Mouse (Mus musculus) liver, embryonic 12.5 days (tissue): Measurements from ENCODE around the gene Gm9936. TPM values are rescaled to one million over a fixed set of nuclear protein-coding genes. Genes with fewer than 3 reads are reported as not detected.

Experiments used
- ATAC-seq: fragments of 200-750 bp; cut with Nextera tagmentation; 2 replicates; pipeline ENCODE4 v1.8.0; 2017; ENCODE audit warnings: moderate number of reproducible peaks, mild to moderate bottlenecking, moderate library complexity
- H3K27ac ChIP-seq: fragments of 300-500 bp; sonication (generic); 2 replicates; pipeline ENCODE4 v1.5.1; 2016; ENCODE audit warnings: mild to moderate bottlenecking
- H3K27me3 ChIP-seq: fragments of 300-500 bp; sonication (generic); replicated peaks from 2 replicates; pipeline ENCODE4 v1.6.1; 2016; ENCODE audit warnings: mild to moderate bottlenecking, moderate library complexity
- H3K36me3 ChIP-seq: fragments of 300-500 bp; sonication (generic); 2 replicates; pipeline ENCODE4 v1.6.1; 2016; ENCODE audit warnings: mild to moderate bottlenecking, moderate library complexity
- H3K4me1 ChIP-seq: fragments of 300-500 bp; sonication (generic); 2 replicates; pipeline ENCODE4 v1.6.1; 2016
- H3K4me2 ChIP-seq: fragments of 300-500 bp; sonication (generic); 2 replicates; pipeline ENCODE4 v1.6.1; 2016; ENCODE audit warnings: mild to moderate bottlenecking, moderate library complexity
- H3K4me3 ChIP-seq: fragments of 300-500 bp; sonication (generic); 2 replicates; pipeline ENCODE4 v1.5.1; 2016; ENCODE audit warnings: mild to moderate bottlenecking, moderate library complexity
- H3K9ac ChIP-seq: fragments of 300-500 bp; sonication (generic); 2 replicates; pipeline ENCODE4 v1.6.1; 2016; ENCODE audit warnings: mild to moderate bottlenecking, moderate library complexity
- H3K9me3 ChIP-seq: fragments of 300-500 bp; sonication (generic); replicated peaks from 2 replicates; pipeline ENCODE4 v1.6.1; 2016; ENCODE audit warnings: mild to moderate bottlenecking, moderate library complexity
- WGBS: fragments of 180-500 bp; shearing (Covaris S2); methylation state at CpG from one replicate; pipeline ENCODE4 v1.1.7; 2016; ENCODE audit not compliant: insufficient replicate concordance; 5-methylcytosine and 5-hydroxymethylcytosine counted together
- polyA plus RNA-seq: library from polyadenylated mRNA; unstranded; fragments of >200 nt; fragmentation: Nextera tagmentation; extraction: Ambion mirVana; gene quantifications from 2 replicates; pipeline ENCODE4 v1.2.1, GENCODE M21; 2016

The Gm9936 gene
- polyA plus RNA-seq, 1 experiment from 2014 or later, result not detected

DNA sequence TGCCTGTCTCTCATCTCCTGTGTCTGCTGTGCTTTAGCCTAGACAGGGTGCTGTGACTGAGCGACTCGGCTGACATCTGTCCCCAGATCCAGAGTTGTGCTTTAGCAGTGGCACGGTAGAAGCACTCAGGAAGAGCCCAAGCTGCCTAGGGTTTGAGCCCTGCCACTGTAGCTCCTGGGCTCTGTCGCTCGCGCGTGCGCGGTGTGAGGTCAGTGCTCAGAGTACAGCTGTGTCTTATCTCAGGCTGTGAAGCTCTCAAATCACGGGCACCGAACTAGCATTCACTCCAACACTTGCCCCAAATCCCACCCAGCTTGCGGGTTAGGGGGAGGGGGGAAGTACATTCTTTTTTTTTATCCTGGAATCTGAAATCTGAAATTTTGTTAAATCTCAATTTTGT, 21.6 kb downstream of the Gm9936 start:
- WGBS, result 45% methylated on average over 12 of the region's 12 CpGs
- Histone ChIP-seq H3K27ac (no peak overlapping the region), H3K4me1 (no peaks in the 10 kb centered on the region), H3K4me3 (no peak overlapping the region), H3K27me3 (peaks cover 21% of the 10 kb centered on the region; the same call in 1 of the 2 replicates), H3K9ac (no peak overlapping the region), H3K9me3 (no peaks in the 10 kb centered on the region), H3K36me3 (no peaks in the 10 kb centered on the region), H3K4me2 (no peak overlapping the region)
- no peak for ATAC-seq

DNA sequence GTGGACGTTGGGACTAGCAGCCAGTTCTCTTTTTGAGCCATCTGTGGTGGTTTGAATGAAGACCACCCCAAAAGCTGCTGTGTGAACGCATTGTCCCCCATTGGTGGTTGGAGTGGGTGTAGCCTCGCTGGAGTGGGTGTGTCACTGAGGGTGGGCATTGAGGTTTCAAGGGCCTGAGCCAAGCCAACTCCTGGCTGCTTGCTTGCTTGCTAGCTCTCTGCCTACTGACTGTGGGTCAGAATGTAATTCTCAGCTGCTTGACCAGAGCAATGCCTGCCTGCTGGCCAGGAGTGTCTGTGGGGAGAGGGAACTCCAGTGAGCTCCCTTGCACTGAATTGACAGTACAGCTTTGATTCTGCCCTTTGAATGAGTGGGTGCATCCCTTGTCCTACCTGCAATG, 28.7 kb downstream of the Gm9936 start:
- H3K4me3 ChIP-seq, result no peak overlapping the region
- H3K9ac ChIP-seq, result no peak overlapping the region
- H3K36me3 ChIP-seq, result no peaks in the 10 kb centered on the region
- H3K4me2 ChIP-seq, result no peak overlapping the region
- H3K9me3 ChIP-seq, result no peaks in the 10 kb centered on the region
- WGBS, result 58% methylated on average over 3 of the region's 3 CpGs
- H3K27me3 ChIP-seq, result 0 out of 2 replicates have a peak, but pooled peaks cover 4% of the 10 kb centered on the region
- no peak overlapping the region for H3K27ac ChIP-seq
- H3K4me1 ChIP-seq, result peaks cover 13% of the 10 kb centered on the region
- ATAC-seq, result no peak

DNA sequence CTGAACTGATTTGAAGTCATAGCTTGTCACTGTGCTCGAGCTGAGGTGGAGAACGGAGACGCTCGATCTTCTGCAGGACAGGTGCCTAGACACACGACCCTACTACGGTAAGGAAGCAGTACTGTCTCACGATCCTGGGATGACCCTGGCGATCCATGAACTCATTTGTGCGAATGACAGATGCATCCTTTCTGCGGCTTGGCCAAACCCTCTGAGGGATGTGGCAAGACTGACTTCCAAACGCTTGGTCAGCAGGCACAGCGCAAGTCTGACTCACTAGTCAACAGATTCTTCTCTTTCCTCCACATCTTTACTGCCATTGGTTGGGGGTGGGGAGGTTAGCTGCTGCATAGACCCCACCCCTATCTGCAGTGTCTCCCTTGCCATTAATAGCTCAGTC, 31.1 kb downstream of the Gm9936 start:
- peaks cover under 1% of the 10 kb centered on the region; the same call in 1 of the 2 replicates for H3K36me3 ChIP-seq
- no peak for ATAC-seq
- peaks cover 26% of the 10 kb centered on the region for H3K4me1 ChIP-seq
- no peak overlapping the region for H3K4me3 ChIP-seq
- no peaks in the 10 kb centered on the region for H3K9me3 ChIP-seq
- 0 out of 2 replicates have a peak, but pooled peaks cover 4% of the 10 kb centered on the region for H3K27me3 ChIP-seq
- no peak overlapping the region for H3K9ac ChIP-seq
- H3K4me2 ChIP-seq, result no peak overlapping the region
- H3K27ac ChIP-seq, result no peak overlapping the region
- WGBS, result 61% methylated on average over 12 of the region's 12 CpGs

DNA sequence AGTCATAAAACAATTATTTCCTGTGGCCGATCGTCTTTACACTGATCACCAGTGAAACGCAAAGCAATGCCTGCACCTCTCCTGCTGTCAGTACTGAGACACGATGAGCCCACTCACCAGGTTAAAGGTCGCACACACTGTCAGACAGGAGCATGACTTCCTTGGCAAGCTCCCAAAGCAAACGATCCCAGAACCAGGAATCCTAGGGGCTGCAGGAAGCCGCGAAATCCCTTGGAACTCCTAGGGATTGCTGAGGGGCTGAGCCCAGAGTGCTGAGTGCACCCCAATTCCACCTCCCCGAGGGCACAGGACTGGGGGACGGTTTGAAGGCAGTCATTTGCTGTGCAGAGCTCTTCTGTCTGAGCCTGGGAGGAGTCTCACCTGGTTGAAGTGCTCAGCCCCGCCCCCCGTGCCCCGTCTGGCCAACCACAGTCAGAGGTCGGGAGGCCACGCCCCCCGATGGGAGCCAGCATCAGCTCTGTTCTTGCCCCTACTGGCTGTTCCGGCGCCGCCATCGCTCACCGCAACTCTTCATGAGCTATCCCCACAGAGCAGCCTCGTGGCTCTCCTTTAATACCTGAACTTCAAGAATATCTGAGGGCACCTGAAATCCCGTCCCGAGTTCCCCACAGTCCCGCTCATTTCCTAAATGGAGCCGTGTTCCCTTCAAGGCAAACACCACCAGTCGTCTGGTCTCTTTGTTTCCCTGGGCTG, 32.3 kb downstream of the Gm9936 start:
- Histone ChIP-seq H3K4me3 (peak overlapping the region; percentile 55), H3K4me2 (peak overlapping the region; percentile 77), H3K27me3 (0 out of 2 replicates have a peak, but pooled peaks cover 4% of the 10 kb centered on the region), H3K9ac (peak overlapping the region; percentile 63), H3K9me3 (peaks cover 11% of the 10 kb centered on the region; the same call in 1 of the 2 replicates), H3K27ac (peak overlapping the region; percentile 36; the same call in 1 of the 2 replicates), H3K4me1 (peaks cover 26% of the 10 kb centered on the region), H3K36me3 (peaks cover 13% of the 10 kb centered on the region)
- ATAC-seq, result peak; percentile 91
- 9% methylated on average over 26 of the region's 27 CpGs for WGBS

DNA sequence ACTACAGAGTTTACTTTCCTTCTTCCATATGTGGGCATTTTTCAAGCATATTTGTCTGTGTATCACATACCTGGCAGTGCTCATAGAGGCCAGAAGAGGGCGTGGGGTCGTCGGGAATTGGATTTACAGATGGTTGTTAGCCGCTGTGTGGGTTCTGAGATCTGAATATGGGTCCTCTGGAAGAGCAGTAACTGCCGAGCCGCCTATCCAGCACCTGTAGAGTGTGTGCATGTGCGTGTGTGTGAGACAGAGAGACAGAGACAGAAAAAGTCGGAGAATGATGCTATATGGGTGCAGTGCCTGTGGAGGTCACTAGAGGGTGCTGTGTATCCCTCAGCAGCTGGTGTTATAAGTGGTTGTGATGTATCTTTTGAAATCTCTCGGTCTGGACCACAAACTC, 34.3 kb downstream of the Gm9936 start:
- 0 out of 2 replicates have a peak overlapping the region, but pooled peaks have one; percentile 36 for H3K27ac ChIP-seq
- H3K4me1 ChIP-seq, result peaks cover 26% of the 10 kb centered on the region
- peak overlapping the region; percentile 93 for H3K4me2 ChIP-seq
- H3K9me3 ChIP-seq, result peaks cover 11% of the 10 kb centered on the region; the same call in 1 of the 2 replicates
- 0 out of 2 replicates have a peak, but pooled peaks cover 4% of the 10 kb centered on the region for H3K27me3 ChIP-seq
- H3K4me3 ChIP-seq, result peak overlapping the region; percentile 84
- WGBS, result 9% methylated on average over 9 of the region's 9 CpGs
- ATAC-seq, result no peak
- peak overlapping the region; percentile 7; the same call in 1 of the 2 replicates for H3K9ac ChIP-seq
- peaks cover 17% of the 10 kb centered on the region for H3K36me3 ChIP-seq

- Histone ChIP-seq H3K4me2 (peak within 1 kb of the TSS; percentile 93), H3K27ac (peak within 1 kb of the TSS; percentile 55; the same call in 1 of the 2 replicates), H3K4me3 (peak within 1 kb of the TSS; percentile 84), H3K4me1 (peaks cover 30% of the 10 kb centered on the region), H3K9me3 (peaks cover 11% of the 10 kb centered on the region; the same call in 1 of the 2 replicates), H3K36me3 (peaks cover 17% of the 10 kb centered on the region), H3K9ac (peak within 1 kb of the TSS; percentile 72), H3K27me3 (0 out of 2 replicates have a peak, but pooled peaks cover 4% of the 10 kb centered on the region)
- WGBS, result 8% methylated on average over 53 of the region's 53 CpGs
- ATAC-seq, result peak; percentile 66
Measured at GRCm38 (mm10) chr5:114822796-114823688, 35.4 kb downstream of the Gm9936 start, which contains the start of gene 1500011B03Rik. Gene 1500011B03Rik (minus strand): TSS chr5:114823468.

- Histone ChIP-seq H3K9me3 (peaks cover 11% of the 10 kb centered on the region; the same call in 1 of the 2 replicates), H3K9ac (peak overlapping the region; percentile 10; the same call in 1 of the 2 replicates), H3K36me3 (peaks cover 17% of the 10 kb centered on the region), H3K27me3 (no peaks in the 10 kb centered on the region), H3K4me3 (no peak overlapping the region), H3K4me2 (no peak overlapping the region), H3K27ac (0 out of 2 replicates have a peak overlapping the region, but pooled peaks have one; percentile 14), H3K4me1 (peaks cover 15% of the 10 kb centered on the region)
- WGBS, result 61% methylated on average over 11 of the region's 11 CpGs
- ATAC-seq, result peak; percentile 55; the same call in 1 of the 2 replicates
Measured at GRCm38 (mm10) chr5:114818124-114818523, 40.4 kb downstream of the Gm9936 start.

DNA sequence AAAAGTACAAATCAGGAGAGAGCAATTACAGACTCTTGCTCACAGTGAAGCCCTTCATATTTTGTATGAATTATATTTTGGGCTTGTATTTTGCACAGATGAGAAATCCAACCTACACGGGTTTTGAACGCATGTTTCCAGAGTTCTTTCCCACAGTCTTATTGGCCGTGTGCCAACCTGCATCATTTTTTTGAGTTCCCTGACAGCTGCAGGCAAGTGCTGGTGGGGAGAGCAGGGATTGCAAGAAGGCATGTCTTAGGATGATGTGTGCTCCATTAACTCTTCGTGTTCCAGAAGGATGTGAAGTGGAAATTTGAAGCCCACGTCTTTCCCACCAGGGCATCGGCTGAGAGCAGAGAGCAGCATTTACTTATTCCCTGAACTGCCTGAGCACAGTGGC, 41.9 kb downstream of the Gm9936 start:
- no peak overlapping the region for H3K9ac ChIP-seq
- H3K4me1 ChIP-seq, result peaks cover 26% of the 10 kb centered on the region
- no peak overlapping the region for H3K4me2 ChIP-seq
- 64% methylated on average over 6 of the region's 6 CpGs for WGBS
- peaks cover 3% of the 10 kb centered on the region; the same call in 1 of the 2 replicates for H3K9me3 ChIP-seq
- no peak overlapping the region for H3K27ac ChIP-seq
- H3K4me3 ChIP-seq, result no peak overlapping the region
- H3K27me3 ChIP-seq, result no peaks in the 10 kb centered on the region
- ATAC-seq, result no peak
- peaks cover 11% of the 10 kb centered on the region for H3K36me3 ChIP-seq

GRCm38 (mm10) chr5:114813525-114814181, 44.8 kb downstream of the Gm9936 start:
- peak overlapping the region; percentile 86 for H3K4me3 ChIP-seq
- H3K9ac ChIP-seq, result peak overlapping the region; percentile 84
- peaks cover 18% of the 10 kb centered on the region; the same call in 1 of the 2 replicates for H3K36me3 ChIP-seq
- H3K9me3 ChIP-seq, result no peaks in the 10 kb centered on the region
- no peaks in the 10 kb centered on the region for H3K27me3 ChIP-seq
- peak; percentile 83 for ATAC-seq
- 0% methylated on average over 50 of the region's 50 CpGs for WGBS
- peak overlapping the region; percentile 81 for H3K27ac ChIP-seq
- peak overlapping the region; percentile 81 for H3K4me2 ChIP-seq
- H3K4me1 ChIP-seq, result peaks cover 53% of the 10 kb centered on the region

- no peak overlapping the region for H3K4me3 ChIP-seq
- peak overlapping the region; percentile 62 for H3K27ac ChIP-seq
- no peak for ATAC-seq
- H3K4me1 ChIP-seq, result peaks cover 77% of the 10 kb centered on the region
- peaks cover 37% of the 10 kb centered on the region for H3K36me3 ChIP-seq
- WGBS, result 62% methylated on average over 5 of the region's 5 CpGs
- H3K27me3 ChIP-seq, result no peaks in the 10 kb centered on the region
- H3K9me3 ChIP-seq, result no peaks in the 10 kb centered on the region
- H3K9ac ChIP-seq, result no peak overlapping the region
- no peak overlapping the region for H3K4me2 ChIP-seq
Measured at GRCm38 (mm10) chr5:114809826-114810225, 48.7 kb downstream of the Gm9936 start.

- no peaks in the 10 kb centered on the region for H3K27me3 ChIP-seq
- WGBS, result 75% methylated on average over 10 of the region's 10 CpGs
- H3K4me1 ChIP-seq, result peaks cover 77% of the 10 kb centered on the region
- no peak overlapping the region; the same call in 1 of the 2 replicates for H3K9ac ChIP-seq
- no peak for ATAC-seq
- peaks cover 43% of the 10 kb centered on the region for H3K36me3 ChIP-seq
- no peaks in the 10 kb centered on the region for H3K9me3 ChIP-seq
- no peak overlapping the region for H3K4me3 ChIP-seq
- H3K4me2 ChIP-seq, result no peak overlapping the region
- peak overlapping the region; percentile 62 for H3K27ac ChIP-seq
Measured at GRCm38 (mm10) chr5:114809181-114809756, 49.2 kb downstream of the Gm9936 start.
